Mouse (Mus musculus) midbrain, embryonic 11.5 days (tissue): ENCODE measurements around the gene Dgki. TPM values are rescaled to one million over a fixed set of nuclear protein-coding genes. Genes with fewer than 3 reads are reported as not detected.

Experiments used
- ATAC-seq: fragments of 200-750 bp; cut with Nextera tagmentation; 2 replicates; pipeline ENCODE4 v1.8.0; 2017; ENCODE audit warnings: moderate TSS enrichment, moderate library complexity; ENCODE audit not compliant: low FRiP score
- DNase-seq: peaks from one replicate; pipeline ENCODE4 v3.0.0; 2015; ENCODE audit warnings: low spot score; ENCODE audit errors: missing footprints
- H3K27ac ChIP-seq: fragments of 300-500 bp; sonication (generic); 2 replicates; pipeline ENCODE4 v1.5.1; 2014; ENCODE audit warnings: low read depth, low read length
- H3K27me3 ChIP-seq: fragments of 300-500 bp; sonication (generic); 2 replicates; pipeline ENCODE4 v1.6.1; 2014; ENCODE audit warnings: mild to moderate bottlenecking, low read length, moderate library complexity, mixed read lengths; ENCODE audit not compliant: control insufficient read depth, insufficient read depth
- H3K36me3 ChIP-seq: fragments of 300-500 bp; sonication (generic); 2 replicates; pipeline ENCODE4 v1.6.1; 2014; ENCODE audit warnings: mild to moderate bottlenecking, low read length, moderate library complexity, mixed read lengths; ENCODE audit not compliant: control insufficient read depth, insufficient read depth
- H3K4me1 ChIP-seq: fragments of 300-500 bp; sonication (generic); 2 replicates; pipeline ENCODE4 v1.6.1; 2014; ENCODE audit warnings: low read length; ENCODE audit not compliant: control insufficient read depth, insufficient read depth
- H3K4me2 ChIP-seq: fragments of 300-500 bp; sonication (generic); 2 replicates; pipeline ENCODE4 v1.6.1; 2014; ENCODE audit warnings: mild to moderate bottlenecking, moderate library complexity
- H3K4me3 ChIP-seq: fragments of 300-500 bp; sonication (generic); 2 replicates; pipeline ENCODE4 v1.5.1; 2014; ENCODE audit warnings: low read depth, low read length
- H3K9ac ChIP-seq: fragments of 300-500 bp; sonication (generic); 2 replicates; pipeline ENCODE4 v1.6.1; 2014; ENCODE audit warnings: low read length
- H3K9me3 ChIP-seq: fragments of 300-500 bp; sonication (generic); 2 replicates; pipeline ENCODE4 v1.6.1; 2016; ENCODE audit warnings: low read length; ENCODE audit not compliant: control insufficient read depth
- WGBS: fragments of 180-500 bp; shearing (Covaris S2); extraction: QIAGEN DNeasy Blood & Tissue Kit; methylation state at CpG from one replicate; pipeline ENCODE4 v1.1.7; 2014; 5-methylcytosine and 5-hydroxymethylcytosine counted together
- polyA plus RNA-seq: library from polyadenylated mRNA; unstranded; fragments of >200 nt; fragmentation: Nextera tagmentation; extraction: Ambion mirVana; gene quantifications from 2 replicates; pipeline ENCODE4 v1.2.1, GENCODE M21; 2014

The Dgki gene
- polyA plus RNA-seq, 1 experiment from 2014 or later = 2.1 TPM

DNA sequence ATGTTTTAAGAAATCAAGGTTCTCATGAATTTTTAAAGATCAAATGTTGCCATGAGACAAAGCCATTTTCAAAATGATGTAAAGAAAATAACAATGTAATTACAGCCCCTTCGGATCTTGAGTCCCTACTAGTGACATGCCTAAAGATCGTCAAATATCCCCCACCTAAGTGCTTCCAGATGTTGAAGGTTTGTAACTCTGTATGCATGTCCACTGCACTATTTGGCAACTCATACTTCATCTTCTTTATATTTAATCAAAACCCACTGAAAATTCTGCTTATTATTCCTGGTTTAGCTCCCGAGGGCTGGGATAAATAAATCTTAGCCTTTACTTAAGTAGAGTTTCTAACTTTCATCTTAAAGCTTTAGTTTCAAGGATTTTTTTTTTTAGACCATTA, 458.3 kb downstream of the Dgki start:
- H3K4me3 ChIP-seq = no peak overlapping the region
- no peaks in the 10 kb centered on the region for H3K27me3 ChIP-seq
- H3K9me3 ChIP-seq = no peaks in the 10 kb centered on the region
- WGBS = 73% methylated on average over 3 of the region's 3 CpGs
- no peaks in the 10 kb centered on the region for H3K4me1 ChIP-seq
- H3K4me2 ChIP-seq = no peak overlapping the region
- no peak overlapping the region for H3K9ac ChIP-seq
- no peak for ATAC-seq
- no peak overlapping the region for H3K27ac ChIP-seq
- no peak for DNase-seq
- H3K36me3 ChIP-seq = no peaks in the 10 kb centered on the region

DNA sequence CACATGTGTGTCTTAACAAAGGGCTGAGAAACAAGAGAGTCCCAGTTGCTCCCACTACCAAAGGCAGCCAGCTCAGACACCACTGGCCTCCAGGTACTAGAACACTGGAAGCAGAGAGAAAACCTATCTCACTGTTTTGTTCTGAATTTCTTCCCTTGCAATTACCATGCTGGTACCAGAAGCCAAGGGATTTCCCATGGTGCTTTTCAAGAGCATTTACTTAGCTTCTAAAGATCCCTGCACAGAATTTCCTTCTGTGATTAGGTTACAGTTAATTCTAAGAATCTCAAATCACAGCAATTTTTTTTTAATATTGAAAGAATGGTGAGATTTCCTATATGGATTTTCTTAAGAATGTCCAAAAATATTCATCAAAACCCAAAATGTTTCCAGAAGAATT, 458.8 kb downstream of the Dgki start:
- ATAC-seq = no peak
- Histone ChIP-seq H3K4me3 (no peak overlapping the region), H3K9me3 (no peaks in the 10 kb centered on the region), H3K4me1 (no peaks in the 10 kb centered on the region), H3K36me3 (no peaks in the 10 kb centered on the region), H3K9ac (no peak overlapping the region), H3K27ac (no peak overlapping the region), H3K27me3 (no peaks in the 10 kb centered on the region), H3K4me2 (no peak overlapping the region)
- no peak for DNase-seq

DNA sequence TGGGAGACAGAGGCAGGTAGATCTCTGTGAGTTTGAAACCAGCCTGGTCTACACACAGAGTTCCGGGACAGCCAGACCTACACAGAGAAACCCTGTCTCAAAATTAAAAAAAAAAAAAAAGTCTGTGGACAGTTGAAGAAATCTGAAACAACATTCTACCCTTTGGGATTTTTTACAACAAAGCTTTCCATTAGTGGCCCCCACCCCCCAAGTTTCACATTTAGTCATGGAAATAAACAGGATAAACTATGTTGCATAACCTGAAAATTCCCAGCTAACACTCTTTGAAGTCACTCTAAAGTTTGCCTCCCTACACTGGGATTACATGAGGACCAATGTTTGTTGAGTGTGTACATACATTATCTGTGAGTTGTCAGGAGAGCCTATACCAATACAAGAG, 461.2 kb downstream of the Dgki start:
- Histone ChIP-seq H3K27me3 (no peaks in the 10 kb centered on the region), H3K9me3 (no peaks in the 10 kb centered on the region), H3K27ac (no peak overlapping the region), H3K36me3 (no peaks in the 10 kb centered on the region), H3K4me2 (no peak overlapping the region), H3K4me3 (no peak overlapping the region), H3K4me1 (no peaks in the 10 kb centered on the region), H3K9ac (no peak overlapping the region)
- DNase-seq = no peak
- no peak for ATAC-seq
- WGBS = 94% methylated on average over 1 of the region's 1 CpGs

DNA sequence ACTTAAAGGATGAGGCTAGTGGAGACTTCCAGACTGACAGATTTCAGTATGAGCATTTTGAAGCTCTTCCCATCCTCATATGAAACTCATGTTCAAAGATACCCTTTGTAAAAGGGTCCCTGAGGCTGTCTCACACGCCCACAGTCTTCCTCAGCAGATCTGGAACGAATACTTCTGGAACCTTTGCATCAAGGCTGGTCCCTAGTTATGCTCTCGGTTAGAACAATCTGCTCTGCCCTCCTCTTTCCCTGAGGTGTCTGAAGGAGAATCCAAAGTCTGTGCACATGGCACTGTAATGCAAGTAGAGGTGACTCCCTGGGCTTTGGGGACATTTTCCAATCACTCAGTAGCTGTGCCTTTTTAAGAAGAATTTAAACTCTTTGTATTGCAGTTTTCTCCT, 464.6 kb downstream of the Dgki start:
- H3K9me3 ChIP-seq = no peaks in the 10 kb centered on the region
- no peak for ATAC-seq
- WGBS = 79% methylated on average over 3 of the region's 3 CpGs

DNA sequence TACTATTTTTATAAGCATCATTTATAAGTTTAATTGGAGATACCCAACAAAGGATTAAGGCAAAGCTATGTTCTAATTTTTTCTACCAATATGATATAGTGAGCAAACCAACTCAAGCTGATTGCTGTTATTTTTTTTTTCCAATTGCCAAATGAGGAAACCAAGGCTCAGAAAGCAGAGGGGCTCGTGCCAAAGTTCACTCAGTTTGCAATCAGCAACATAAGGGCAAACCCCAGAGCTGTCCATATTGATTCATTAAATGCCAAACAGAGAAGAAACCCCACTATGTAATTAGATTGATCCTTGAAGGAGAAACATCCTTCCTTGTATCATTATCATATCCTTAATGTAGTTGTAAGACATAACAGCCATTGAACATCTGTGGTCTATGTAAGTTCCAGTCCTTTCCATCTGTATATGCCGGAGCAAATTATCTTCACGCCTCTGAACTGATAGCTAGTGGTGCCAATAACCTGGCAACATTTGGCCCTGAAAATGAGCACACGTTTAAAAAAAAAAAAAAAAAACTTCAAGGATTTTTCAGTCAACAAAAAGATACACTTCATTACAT, 465.2 kb downstream of the Dgki start:
- H3K4me3 ChIP-seq = no peak overlapping the region
- ATAC-seq (no peak), DNase-seq (peak; percentile 56)
- no peaks in the 10 kb centered on the region for H3K36me3 ChIP-seq
- 76% methylated on average over 4 of the region's 4 CpGs for WGBS
- H3K4me1 ChIP-seq = no peaks in the 10 kb centered on the region
- no peak overlapping the region for H3K9ac ChIP-seq
- no peaks in the 10 kb centered on the region for H3K27me3 ChIP-seq
- no peak overlapping the region for H3K27ac ChIP-seq
- no peaks in the 10 kb centered on the region for H3K9me3 ChIP-seq
- no peak overlapping the region for H3K4me2 ChIP-seq

More for the DNA sequence above, 464.6 kb downstream of the Dgki start:
- H3K4me1 ChIP-seq = no peaks in the 10 kb centered on the region
- H3K27me3 ChIP-seq = no peaks in the 10 kb centered on the region
- DNase-seq = no peak
- H3K36me3 ChIP-seq = no peaks in the 10 kb centered on the region
- no peak overlapping the region for H3K27ac ChIP-seq
- H3K4me3 ChIP-seq = no peak overlapping the region
- H3K9ac ChIP-seq = no peak overlapping the region
- H3K4me2 ChIP-seq = no peak overlapping the region

DNA sequence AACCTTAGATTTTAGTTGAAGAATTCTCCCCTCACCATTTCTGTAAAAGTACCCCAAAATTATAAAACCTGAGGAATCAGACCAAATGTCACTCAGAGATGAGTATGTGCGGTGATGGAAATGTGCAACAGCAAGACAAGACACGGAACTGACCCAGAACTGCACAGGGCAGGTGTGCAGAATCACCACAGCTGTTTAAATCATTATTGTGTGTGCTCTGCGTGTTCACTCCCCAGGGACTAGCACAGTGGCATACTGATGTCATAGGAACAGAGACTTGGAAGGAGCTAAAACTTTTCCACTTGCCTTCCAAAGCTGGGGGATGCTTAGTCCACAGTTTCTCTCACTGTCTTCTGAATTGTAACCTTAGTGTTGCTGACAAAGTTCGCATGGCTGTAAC, 467.3 kb downstream of the Dgki start:
- DNase-seq (peak; percentile 68), ATAC-seq (no peak)
- 87% methylated on average over 4 of the region's 4 CpGs for WGBS
- Histone ChIP-seq H3K9me3 (no peaks in the 10 kb centered on the region), H3K27ac (no peak overlapping the region), H3K27me3 (no peaks in the 10 kb centered on the region), H3K4me3 (no peak overlapping the region), H3K36me3 (no peaks in the 10 kb centered on the region), H3K4me2 (no peak overlapping the region), H3K4me1 (no peaks in the 10 kb centered on the region), H3K9ac (no peak overlapping the region)

DNA sequence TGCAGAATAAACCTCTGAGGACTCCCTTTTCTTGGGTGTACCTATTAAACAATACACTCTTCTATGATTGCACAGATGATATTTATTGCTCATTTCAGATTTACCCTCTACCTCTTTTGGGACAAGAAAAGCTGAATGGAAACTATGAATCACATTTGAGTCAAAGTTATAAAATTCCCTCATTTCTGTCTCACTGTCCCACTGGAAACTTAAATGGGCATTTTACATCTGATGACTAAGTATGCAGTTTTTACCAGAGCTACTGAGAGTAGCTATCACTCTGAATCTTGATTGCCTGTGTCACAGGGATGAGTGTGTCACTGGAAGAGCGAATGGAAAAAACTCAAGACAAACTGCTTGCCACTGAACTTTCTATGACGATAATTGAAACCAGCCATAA, 467.8 kb downstream of the Dgki start:
- no peak overlapping the region for H3K9ac ChIP-seq
- no peaks in the 10 kb centered on the region for H3K9me3 ChIP-seq
- H3K36me3 ChIP-seq = no peaks in the 10 kb centered on the region
- WGBS = 88% methylated on average over 2 of the region's 2 CpGs
- no peaks in the 10 kb centered on the region for H3K27me3 ChIP-seq
- H3K4me3 ChIP-seq = no peak overlapping the region
- H3K4me2 ChIP-seq = no peak overlapping the region
- no peak overlapping the region for H3K27ac ChIP-seq
- no peaks in the 10 kb centered on the region for H3K4me1 ChIP-seq
- ATAC-seq (no peak), DNase-seq (no peak)

DNA sequence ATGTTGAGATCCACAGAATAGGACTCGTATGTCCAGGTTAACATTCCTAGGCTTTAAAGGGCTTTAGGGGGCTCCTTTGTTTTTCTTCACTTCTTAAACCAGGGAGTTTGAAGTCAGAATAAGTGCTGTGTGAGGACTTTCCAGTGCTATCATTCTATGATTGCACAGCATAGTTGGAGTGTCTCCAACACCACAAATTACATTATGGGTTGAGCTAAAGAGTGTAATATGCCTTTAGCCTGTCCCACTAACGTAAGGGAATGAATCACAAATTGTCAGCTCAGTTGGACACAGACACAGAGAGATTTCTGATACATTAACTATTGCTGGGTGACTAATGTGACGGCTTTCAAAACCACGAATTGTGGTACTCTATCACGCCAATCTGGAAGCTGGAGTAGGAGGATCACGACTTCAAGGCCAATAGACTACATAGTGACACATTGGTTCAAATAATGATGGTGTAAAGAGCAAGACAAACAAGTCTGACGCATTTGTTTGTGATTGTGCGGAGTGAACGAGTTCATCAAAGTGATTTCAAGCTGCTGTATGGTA, 469.5 kb downstream of the Dgki start:
- ATAC-seq = no peak
- DNase-seq = peak; percentile 67
- no peaks in the 10 kb centered on the region for H3K27me3 ChIP-seq
- H3K4me2 ChIP-seq = no peak overlapping the region
- H3K27ac ChIP-seq = no peak overlapping the region
- H3K9ac ChIP-seq = no peak overlapping the region
- no peak overlapping the region for H3K4me3 ChIP-seq
- no peaks in the 10 kb centered on the region for H3K9me3 ChIP-seq
- H3K4me1 ChIP-seq = no peaks in the 10 kb centered on the region
- H3K36me3 ChIP-seq = no peaks in the 10 kb centered on the region
- WGBS = 88% methylated on average over 9 of the region's 9 CpGs

DNA sequence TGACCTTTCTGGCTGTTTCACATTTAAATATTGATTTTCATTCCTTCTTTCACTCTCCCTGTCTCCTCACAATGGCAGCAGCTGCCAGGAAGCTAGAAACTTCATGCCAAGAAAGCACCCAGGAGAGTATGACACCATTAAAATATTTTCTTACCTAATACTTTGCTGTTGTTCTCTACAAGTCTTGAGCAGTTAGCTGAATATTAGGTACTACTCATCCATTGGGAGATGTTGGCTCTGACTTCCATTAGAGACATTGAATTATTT, 480.3 kb downstream of the Dgki start:
- H3K9me3 ChIP-seq = no peaks in the 10 kb centered on the region
- H3K36me3 ChIP-seq = no peaks in the 10 kb centered on the region
- H3K4me2 ChIP-seq = no peak overlapping the region
- no peak overlapping the region for H3K9ac ChIP-seq
- ATAC-seq (no peak), DNase-seq (no peak)
- no peaks in the 10 kb centered on the region for H3K27me3 ChIP-seq
- H3K4me1 ChIP-seq = 0 out of 2 replicates have a peak, but pooled peaks cover 3% of the 10 kb centered on the region
- no peak overlapping the region for H3K4me3 ChIP-seq
- no peak overlapping the region for H3K27ac ChIP-seq
